Mouse (Mus musculus) liver, embryonic 16.5 days (tissue): ENCODE results near the gene Msh2. TPM values are rescaled to one million over a fixed set of nuclear protein-coding genes. Genes with fewer than 3 reads are reported as not detected.
"Not testable (repeated sequence)": the region's sequence is repeated elsewhere in the genome, so short reads cannot be mapped to it uniquely, and the experiment has no call there.

Source experiments
- ATAC-seq: fragments of 200-750 bp; cut with Nextera tagmentation; 2 replicates; pipeline ENCODE4 v1.8.0; 2017; ENCODE audit warnings: low read depth, mild to moderate bottlenecking, moderate number of reproducible peaks, moderate library complexity
- H3K27ac ChIP-seq: fragments of 300-500 bp; sonication (generic); 2 replicates; pipeline ENCODE4 v1.5.1; 2014; ENCODE audit warnings: mild to moderate bottlenecking, low read length
- H3K27me3 ChIP-seq: fragments of 300-500 bp; sonication (generic); 2 replicates; pipeline ENCODE4 v1.6.1; 2014; ENCODE audit warnings: low read depth, low read length, mixed read lengths; ENCODE audit not compliant: control insufficient read depth, insufficient read depth
- H3K36me3 ChIP-seq: fragments of 300-500 bp; sonication (generic); 2 replicates; pipeline ENCODE4 v1.6.1; 2014; ENCODE audit warnings: mild to moderate bottlenecking; ENCODE audit not compliant: control insufficient read depth, insufficient read depth
- H3K4me1 ChIP-seq: fragments of 300-500 bp; sonication (generic); 2 replicates; pipeline ENCODE4 v1.6.1; 2014; ENCODE audit warnings: low read depth, low read length, mixed read lengths; ENCODE audit not compliant: control insufficient read depth
- H3K4me2 ChIP-seq: fragments of 300-500 bp; sonication (generic); 2 replicates; pipeline ENCODE4 v1.6.1; 2014; ENCODE audit warnings: low read depth, low read length, mixed read lengths
- H3K4me3 ChIP-seq: fragments of 300-500 bp; sonication (generic); 2 replicates; pipeline ENCODE4 v1.5.1; 2014; ENCODE audit warnings: low read depth, mild to moderate bottlenecking, low read length
- H3K9ac ChIP-seq: fragments of 300-500 bp; sonication (generic); 2 replicates; pipeline ENCODE4 v1.6.1; 2014; ENCODE audit warnings: low read depth, low read length
- H3K9me3 ChIP-seq: fragments of 300-500 bp; sonication (generic); replicated peaks from 2 replicates; pipeline ENCODE4 v1.6.1; 2016; ENCODE audit warnings: low read length; ENCODE audit not compliant: control insufficient read depth
- WGBS: fragments of 180-500 bp; shearing (Covaris S2); extraction: QIAGEN DNeasy Blood & Tissue Kit; methylation state at CpG from one replicate; pipeline ENCODE4 v1.1.7; 2014; ENCODE audit not compliant: insufficient replicate concordance; 5-methylcytosine and 5-hydroxymethylcytosine counted together
- polyA plus RNA-seq: library from polyadenylated mRNA; unstranded; fragments of >200 nt; fragmentation: Nextera tagmentation; extraction: Ambion mirVana; gene quantifications from 2 replicates; pipeline ENCODE4 v1.2.1, GENCODE M21; 2015

The Msh2 gene
- polyA plus RNA-seq, 1 experiment from 2014 or later: 23.3 TPM

DNA sequence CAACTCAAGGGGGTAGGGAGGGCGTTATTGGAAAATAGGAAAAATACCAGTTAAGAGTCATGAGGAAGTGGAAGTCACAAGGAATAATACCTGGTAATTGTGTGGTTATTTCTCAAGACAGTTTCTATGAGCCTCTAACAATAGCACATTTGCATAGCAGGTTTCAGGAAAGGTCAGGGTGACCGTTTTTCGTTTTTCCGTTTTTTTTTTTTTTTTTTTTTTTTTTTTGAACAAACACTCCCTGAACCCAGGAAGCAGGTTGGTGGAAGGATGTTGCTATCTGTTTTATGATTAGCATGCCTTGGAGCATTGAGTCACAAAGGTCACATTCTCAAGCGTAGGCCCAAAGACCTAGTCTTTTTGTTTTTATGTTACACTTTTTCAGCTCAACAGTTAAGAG is 16.5 kb upstream of the Msh2 start:
- ATAC-seq, H3K4me2 ChIP-seq, H3K9me3 ChIP-seq, H3K4me1 ChIP-seq, H3K27me3 ChIP-seq, H3K27ac ChIP-seq, H3K36me3 ChIP-seq, H3K9ac ChIP-seq, H3K4me3 ChIP-seq: not testable (repeated sequence)
- 72% methylated on average over 5 of the region's 5 CpGs for WGBS

DNA sequence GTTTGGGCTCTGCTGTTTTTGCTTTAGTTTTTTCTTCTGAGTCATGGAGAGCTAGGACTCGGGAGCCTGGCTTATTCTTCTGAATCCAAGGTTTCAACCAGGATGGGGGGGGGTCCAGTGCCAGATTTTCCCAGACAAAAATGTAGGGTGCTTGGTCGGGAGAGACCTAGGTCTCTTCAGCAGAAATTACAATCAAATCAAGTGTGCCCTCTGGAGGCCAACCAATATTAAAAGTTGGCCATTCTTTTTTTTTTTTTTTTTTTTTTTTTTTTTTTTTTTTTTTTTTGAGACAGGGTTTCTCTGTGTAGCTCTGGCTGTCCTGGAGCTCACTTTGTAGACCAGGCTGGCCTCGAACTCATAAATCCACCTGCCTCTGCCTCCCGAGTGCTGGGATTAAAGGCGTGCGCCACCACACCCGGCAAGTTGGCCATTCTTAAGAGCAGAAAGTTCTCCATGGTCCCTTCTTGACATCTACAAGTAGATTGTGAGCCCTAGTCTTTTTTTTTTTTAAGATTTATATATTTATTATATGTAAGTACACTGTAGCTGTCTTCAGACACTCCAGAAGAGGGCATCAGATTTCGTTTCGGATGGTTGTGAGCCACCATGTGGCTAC is 10.1 kb upstream of the Msh2 start:
- not testable (repeated sequence) for H3K9ac ChIP-seq, ATAC-seq, H3K36me3 ChIP-seq, H3K4me2 ChIP-seq, H3K27ac ChIP-seq, H3K27me3 ChIP-seq, H3K9me3 ChIP-seq, H3K4me1 ChIP-seq, H3K4me3 ChIP-seq
- WGBS: 63% methylated on average over 9 of the region's 9 CpGs

DNA sequence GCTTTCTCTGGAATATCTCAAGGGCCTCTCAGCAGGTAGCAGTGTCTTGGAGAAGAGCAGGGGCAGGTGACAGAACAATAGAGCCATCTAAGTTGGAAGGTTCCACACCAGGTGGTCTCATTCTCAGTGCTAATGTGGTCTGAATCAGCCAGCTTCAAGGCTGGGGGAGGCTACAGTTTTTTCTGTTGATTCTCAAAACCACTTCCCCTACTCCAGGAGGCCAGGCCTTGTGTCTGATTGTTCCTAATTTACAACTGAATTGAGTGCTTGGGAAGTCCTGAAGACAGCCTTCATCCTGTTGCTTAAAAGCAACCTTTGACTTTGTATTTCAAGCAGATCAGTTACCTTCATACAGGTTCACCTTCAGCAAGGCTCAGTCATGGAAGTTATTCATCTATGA is 7.9 kb upstream of the Msh2 start:
- Histone ChIP-seq H3K4me2 (no peak overlapping the region), H3K36me3 (no peaks in the 10 kb centered on the region), H3K4me3 (no peak overlapping the region), H3K27ac (no peak overlapping the region), H3K4me1 (no peaks in the 10 kb centered on the region), H3K27me3 (no peaks in the 10 kb centered on the region), H3K9ac (no peak overlapping the region), H3K9me3 (no peaks in the 10 kb centered on the region)
- ATAC-seq: no peak

DNA sequence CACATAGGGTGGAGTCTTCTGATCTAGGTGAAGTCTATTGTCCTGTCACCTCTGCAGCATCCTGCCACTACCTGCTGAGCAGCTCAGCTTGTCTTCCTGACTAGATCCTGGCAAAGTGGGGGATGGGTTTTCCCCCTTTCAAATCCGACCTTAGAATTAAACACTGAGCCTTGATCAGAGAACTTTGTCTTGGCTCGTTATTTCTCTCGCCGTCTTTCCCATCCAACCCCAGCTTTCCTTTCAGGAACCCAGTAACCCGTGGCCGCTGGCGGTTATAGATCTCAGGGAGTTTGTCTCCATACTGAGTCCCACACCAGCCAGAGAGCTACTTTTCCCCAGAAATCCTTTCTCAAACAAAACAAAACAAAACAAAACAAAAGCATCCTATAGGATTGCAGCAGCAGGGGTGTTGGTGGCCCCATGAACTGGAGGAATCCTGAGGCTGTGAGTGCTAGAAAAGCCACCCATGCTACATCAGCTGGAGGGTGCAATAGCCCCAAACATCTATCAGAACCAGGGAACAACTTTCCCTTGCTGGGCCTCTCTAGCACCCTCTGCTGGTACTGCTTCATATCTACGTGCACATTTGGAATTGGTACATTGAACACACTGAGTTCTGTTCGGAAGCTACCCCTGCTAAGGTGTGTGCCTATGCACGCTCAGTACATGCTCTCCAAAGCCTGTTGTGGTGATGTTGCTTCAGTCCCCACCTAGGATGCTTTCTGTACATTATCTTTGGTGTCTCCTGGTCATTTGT is 6.9 kb upstream of the Msh2 start:
- no peak for ATAC-seq
- no peak overlapping the region for H3K4me2 ChIP-seq
- no peaks in the 10 kb centered on the region for H3K9me3 ChIP-seq
- H3K9ac ChIP-seq: no peak overlapping the region
- 65% methylated on average over 10 of the region's 10 CpGs for WGBS
- no peak overlapping the region for H3K4me3 ChIP-seq
- no peaks in the 10 kb centered on the region for H3K4me1 ChIP-seq
- H3K27ac ChIP-seq: no peak overlapping the region
- no peaks in the 10 kb centered on the region for H3K27me3 ChIP-seq
- no peaks in the 10 kb centered on the region for H3K36me3 ChIP-seq

DNA sequence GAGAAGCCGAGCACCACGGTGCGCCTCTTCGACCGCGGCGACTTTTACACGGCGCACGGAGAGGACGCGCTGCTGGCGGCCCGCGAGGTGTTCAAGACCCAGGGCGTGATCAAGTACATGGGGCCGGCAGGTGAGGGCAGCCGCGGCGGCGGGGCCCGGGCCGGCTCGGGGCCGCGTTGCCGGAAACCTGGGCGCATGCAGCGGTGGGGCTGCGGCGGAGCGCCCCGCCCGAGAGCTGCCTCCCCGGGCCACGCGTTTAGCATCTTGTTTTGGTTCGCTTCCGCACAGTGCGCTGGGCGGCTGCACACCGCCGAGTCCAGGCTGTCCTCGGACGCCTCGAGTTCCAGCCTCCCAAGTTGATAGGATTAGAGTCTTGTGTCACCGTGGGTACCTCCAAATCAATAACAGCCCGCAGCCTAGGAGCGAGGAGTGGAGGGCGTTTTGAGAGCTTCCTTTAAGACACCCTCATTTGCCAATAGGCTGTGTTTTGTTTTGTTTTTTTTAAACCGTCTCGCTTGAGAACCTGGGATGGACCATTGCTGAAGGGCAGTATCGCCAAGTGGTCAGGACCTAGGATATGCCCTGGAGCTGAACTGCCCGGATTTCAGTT is 652 bp downstream of the Msh2 start:
- WGBS: under 1% methylated on average over 53 of the region's 54 CpGs
- Histone ChIP-seq H3K36me3 (no peaks in the 10 kb centered on the region), H3K9ac (peak overlapping the region; percentile 82), H3K4me1 (peaks cover 17% of the 10 kb centered on the region), H3K4me2 (peak overlapping the region; percentile 90), H3K27me3 (no peaks in the 10 kb centered on the region), H3K9me3 (no peaks in the 10 kb centered on the region), H3K27ac (peak overlapping the region; percentile 67), H3K4me3 (peak overlapping the region; percentile 88)
- ATAC-seq: peak; percentile 55

DNA sequence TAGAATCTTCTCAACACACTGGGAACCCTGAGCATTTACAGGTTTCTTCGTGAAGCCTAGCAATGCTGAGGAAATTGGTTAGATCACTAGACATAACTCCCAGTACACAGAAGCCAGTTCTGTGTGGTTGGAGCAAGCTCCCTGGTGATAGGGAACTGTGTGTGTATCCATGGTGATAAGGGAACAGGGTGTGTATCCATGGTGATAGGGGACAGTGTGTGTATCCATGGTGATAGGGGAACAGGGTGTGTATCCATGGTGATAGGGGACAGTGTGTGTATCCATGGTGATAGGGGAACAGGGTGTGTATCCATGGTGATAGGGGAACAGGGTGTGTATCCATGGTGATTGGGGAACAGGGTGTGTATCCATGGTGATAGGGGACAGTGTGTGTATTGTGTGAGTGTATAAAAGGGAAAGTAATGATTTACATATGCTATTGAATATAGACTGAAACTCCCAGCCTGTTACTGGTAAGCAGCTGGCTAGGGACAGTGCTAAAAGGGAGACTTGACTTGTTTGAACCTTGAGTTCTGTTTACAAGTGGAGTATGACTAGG is 4.9 kb downstream of the Msh2 start:
- not testable (repeated sequence) for H3K27ac ChIP-seq, ATAC-seq
- WGBS: 82% methylated on average over 1 of the region's 1 CpGs

DNA sequence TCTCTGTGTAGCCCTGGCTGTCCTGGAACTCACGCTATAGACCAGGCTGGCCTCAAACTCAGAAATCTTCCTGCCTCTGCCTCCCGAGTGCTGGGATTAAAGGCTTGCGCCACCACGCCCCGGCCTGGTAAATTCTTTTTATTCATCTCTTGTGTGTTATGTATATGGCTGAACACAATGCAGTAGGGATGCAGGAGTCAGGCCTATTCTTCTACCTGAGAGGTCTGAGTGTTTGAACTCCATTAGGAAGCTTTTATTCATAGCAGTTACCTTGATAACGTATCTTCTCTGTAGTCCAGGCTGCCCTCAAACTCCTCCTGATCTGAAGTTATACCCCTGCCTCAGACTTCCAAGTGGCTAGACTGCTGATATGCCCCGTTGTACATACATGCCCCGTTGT is 5.5 kb downstream of the Msh2 start:
- Histone ChIP-seq H3K4me3 (no peak overlapping the region), H3K9ac (no peak overlapping the region), H3K4me2 (no peak overlapping the region), H3K9me3 (no peaks in the 10 kb centered on the region), H3K27me3 (no peaks in the 10 kb centered on the region), H3K27ac (no peak overlapping the region), H3K36me3 (peaks cover 5% of the 10 kb centered on the region; the same call in 1 of the 2 replicates), H3K4me1 (peaks cover 13% of the 10 kb centered on the region)
- WGBS: 85% methylated on average over 8 of the region's 8 CpGs
- ATAC-seq: no peak

More for the DNA sequence above, 4.9 kb downstream of the Msh2 start:
- not testable (repeated sequence) for H3K4me3 ChIP-seq, H3K36me3 ChIP-seq, H3K9ac ChIP-seq, H3K9me3 ChIP-seq, H3K27me3 ChIP-seq, H3K4me2 ChIP-seq
- peaks cover 14% of the 10 kb centered on the region for H3K4me1 ChIP-seq

DNA sequence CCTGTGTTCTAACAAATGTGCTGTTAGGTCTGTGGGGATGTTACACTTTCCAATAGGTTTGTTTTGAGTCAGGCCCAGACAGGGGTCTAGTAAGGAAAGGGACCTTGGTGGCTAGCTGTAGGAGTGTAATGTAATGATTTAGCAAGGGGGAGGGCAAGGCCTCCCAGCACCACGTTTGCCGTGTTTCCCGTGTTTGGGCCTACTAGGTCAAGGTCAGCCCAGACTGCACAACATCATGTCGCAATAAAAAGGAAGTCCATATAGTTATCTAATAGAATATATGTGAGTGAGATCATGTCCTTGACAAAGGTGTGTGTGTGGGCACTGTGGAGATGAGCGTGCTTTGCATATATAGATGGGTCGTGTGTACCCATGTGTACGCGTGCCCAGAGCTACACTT is 17.1 kb downstream of the Msh2 start:
- Histone ChIP-seq H3K4me2 (no peak overlapping the region), H3K4me1 (no peaks in the 10 kb centered on the region; the same call in 1 of the 2 replicates), H3K36me3 (peaks cover 2% of the 10 kb centered on the region; the same call in 1 of the 2 replicates), H3K9ac (no peak overlapping the region), H3K27me3 (no peaks in the 10 kb centered on the region), H3K4me3 (no peak overlapping the region), H3K27ac (no peak overlapping the region), H3K9me3 (no peaks in the 10 kb centered on the region)
- ATAC-seq: peak; percentile 80
- 82% methylated on average over 8 of the region's 8 CpGs for WGBS

DNA sequence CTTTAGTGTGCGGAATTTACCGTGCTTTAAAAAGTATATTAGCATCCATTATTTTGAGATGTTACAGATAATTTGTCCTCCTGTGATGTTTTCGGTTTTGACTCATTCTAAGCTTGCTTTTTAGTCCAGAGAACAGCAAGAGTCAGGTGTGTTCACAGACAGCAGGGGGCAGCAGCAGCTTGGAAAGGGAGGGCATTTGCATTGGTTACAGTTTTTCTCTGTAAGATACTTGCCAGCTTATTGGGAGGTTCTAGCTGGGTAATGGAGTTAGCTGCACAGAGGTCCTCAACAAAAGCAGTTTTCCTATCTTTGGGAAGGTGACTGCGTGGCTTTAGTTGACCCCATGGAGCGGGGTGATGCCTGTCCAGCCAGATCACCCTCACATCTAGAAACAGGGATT is 19.8 kb downstream of the Msh2 start:
- Histone ChIP-seq H3K27me3 (no peaks in the 10 kb centered on the region), H3K4me3 (no peak overlapping the region), H3K9me3 (no peaks in the 10 kb centered on the region), H3K36me3 (peaks cover 6% of the 10 kb centered on the region), H3K27ac (no peak overlapping the region), H3K4me2 (no peak overlapping the region), H3K9ac (no peak overlapping the region), H3K4me1 (no peaks in the 10 kb centered on the region; the same call in 1 of the 2 replicates)
- ATAC-seq: no peak
- 80% methylated on average over 5 of the region's 5 CpGs for WGBS
